Mouse (Mus musculus): ENCODE measurements around the gene Plac1. TPM values are rescaled to one million over a fixed set of nuclear protein-coding genes. Genes with fewer than 3 reads are reported as not detected.

Gene Plac1
- polyA plus RNA-seq (2015; fragmentation: Nextera tagmentation; extraction: Ambion mirVana): 0.86 and 1.2 TPM in 2 replicates

DNA sequence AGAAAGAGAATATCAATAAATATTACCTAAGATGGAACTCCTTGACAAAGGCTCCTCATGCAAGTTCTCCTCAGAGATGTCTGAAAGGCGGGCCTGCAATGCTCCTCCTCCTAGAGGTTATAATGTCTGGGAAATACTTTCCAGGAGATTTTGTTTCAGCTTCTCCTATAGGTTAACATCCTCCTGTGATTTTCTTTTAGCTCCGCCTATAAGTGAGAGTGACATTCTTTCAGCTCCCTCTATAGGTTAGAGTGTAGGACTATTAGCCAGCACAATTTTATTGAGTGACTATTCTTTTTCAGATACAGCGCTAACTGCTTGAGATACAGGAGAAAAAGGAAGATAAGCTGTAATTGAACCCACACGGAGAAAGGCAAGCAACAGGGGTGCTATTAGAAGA is at the start of gene Plac1:
Plac1 (minus strand) TSS at position 101 of the 400 bp plus-strand sequence.

DNA sequence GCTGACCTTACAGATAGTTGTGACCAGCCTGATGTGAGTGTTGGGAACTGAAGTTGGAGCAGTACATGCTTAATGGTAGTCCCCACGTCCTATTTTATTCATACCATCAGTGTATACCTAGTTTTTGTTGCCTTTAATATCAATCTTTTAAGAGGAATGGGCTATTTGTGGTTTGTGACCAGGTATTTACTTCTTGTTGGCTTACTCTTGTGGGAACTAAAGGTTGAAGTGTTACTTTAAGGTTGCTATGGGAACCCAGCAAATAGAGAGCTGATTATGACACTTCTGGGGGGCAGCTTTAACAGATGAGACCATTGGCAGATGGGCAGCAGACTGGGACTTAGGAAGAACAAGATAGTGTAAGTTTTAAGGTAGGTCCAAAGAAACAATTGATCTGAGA is 33.2 kb upstream of the Plac1 start, which contains the start of gene Fam122c:
Fam122c (plus strand) TSS at position 301 of the 400 bp plus-strand sequence.

DNA sequence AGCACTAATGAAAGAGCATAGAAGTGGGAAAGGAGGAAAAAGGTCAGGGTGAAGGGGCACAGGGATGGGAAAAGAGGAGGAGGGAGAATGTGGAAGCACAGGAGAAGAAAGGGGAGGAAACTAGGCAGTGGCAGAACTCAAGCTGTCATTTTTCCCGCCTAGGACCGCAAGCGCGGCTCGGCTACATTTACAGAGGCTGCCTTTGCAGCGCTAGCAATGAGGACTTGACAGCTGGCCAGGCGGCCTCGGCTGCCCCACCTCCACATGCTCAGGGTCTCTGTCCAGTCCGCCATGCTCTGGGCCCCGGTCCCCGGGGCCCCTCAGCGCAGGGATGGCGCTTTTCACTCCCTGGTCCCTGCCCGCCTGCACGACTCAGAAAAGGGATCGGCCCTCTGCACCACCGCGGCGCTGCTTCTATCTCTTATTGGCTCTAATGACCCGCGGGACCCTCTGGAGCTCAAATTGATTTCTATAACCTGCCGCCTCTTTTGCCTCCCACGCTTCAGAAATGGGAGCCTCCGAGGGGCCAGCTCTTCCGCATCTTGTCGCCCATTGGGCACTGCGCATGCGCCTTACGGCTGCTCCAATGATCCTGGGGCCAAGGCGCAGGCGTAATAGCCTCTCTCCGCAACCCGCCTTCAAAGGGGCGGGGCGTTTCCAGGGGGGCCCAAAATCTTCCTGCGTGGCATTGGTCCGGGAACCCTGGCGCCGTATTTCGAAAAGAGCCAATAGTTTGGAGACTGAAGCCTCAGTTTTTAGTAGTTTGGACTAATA is 29.6 kb upstream of the Plac1 start, which contains the start of gene Fam122b:
Fam122b (minus strand) TSS at position 517 of the 774 bp plus-strand sequence.

MicroRNA genes within 50 kb of the gene (microRNA counts, 519-probe panel; counts per million panel counts)
- microRNA mmu-miR-322 (8,266 counts per million, percentile 79 among the panel's probes with 10 or more counts), microRNA mmu-miR-351 (1,250 counts per million, percentile 1 among the panel's probes with 10 or more counts), microRNA mmu-miR-450a-3p (88.3 counts per million), microRNA mmu-miR-450a-5p (7,104 counts per million, percentile 68 among the panel's probes with 10 or more counts), microRNA mmu-miR-450b-3p (88.3 counts per million), microRNA mmu-miR-450b-5p (88.3 counts per million), microRNA mmu-miR-503 (4,383 counts per million, percentile 21 among the panel's probes with 10 or more counts), microRNA mmu-miR-542-3p (88.3 counts per million), microRNA mmu-miR-542-5p (3,618 counts per million, percentile 10 among the panel's probes with 10 or more counts)

Other genes starting within 250 kb of the Plac1 start
- 5.5 and 5.9 TPM in 2 replicates for gene Fam122b, start 29.7 kb upstream of the Plac1 start, polyA plus RNA-seq (2015; fragmentation: Nextera tagmentation; extraction: Ambion mirVana)
- not detected in 2 replicates for gene Fam122c, start 33.3 kb upstream of the Plac1 start, polyA plus RNA-seq (2015; fragmentation: Nextera tagmentation; extraction: Ambion mirVana)
- gene Mospd1, start 130.4 kb upstream of the Plac1 start, polyA plus RNA-seq (2015; fragmentation: Nextera tagmentation; extraction: Ambion mirVana): 38.1 and 40.7 TPM in 2 replicates
- gene Etd, start 194.8 kb upstream of the Plac1 start, polyA plus RNA-seq (2015; fragmentation: Nextera tagmentation; extraction: Ambion mirVana): not detected in 2 replicates